Mouse (Mus musculus) hindbrain, postnatal 0 days (tissue): Measurements from ENCODE around the gene Sowahb. TPM values are rescaled to one million over a fixed set of nuclear protein-coding genes. Genes with fewer than 3 reads are reported as not detected.

Experiments
- ATAC-seq: fragments of 200-750 bp; cut with Nextera tagmentation; 2 replicates; pipeline ENCODE4 v1.8.0; 2017; ENCODE audit warnings: mild to moderate bottlenecking, moderate TSS enrichment, moderate library complexity
- DNase-seq: peaks from one replicate; pipeline ENCODE4 v3.0.0-alpha.2; 2015; ENCODE audit warnings: low spot score
- H3K27ac ChIP-seq: fragments of 300-500 bp; sonication (generic); 2 replicates; pipeline ENCODE4 v1.5.1; 2014; ENCODE audit warnings: mild to moderate bottlenecking
- H3K27me3 ChIP-seq: fragments of 300-500 bp; sonication (generic); 2 replicates; pipeline ENCODE4 v1.6.1; 2014; ENCODE audit warnings: low read length, mixed read lengths; ENCODE audit not compliant: insufficient read depth
- H3K36me3 ChIP-seq: fragments of 300-500 bp; sonication (generic); 2 replicates; pipeline ENCODE4 v1.6.1; 2014; ENCODE audit warnings: low read length, mixed read lengths; ENCODE audit not compliant: insufficient read depth
- H3K4me1 ChIP-seq: fragments of 300-500 bp; sonication (generic); 2 replicates; pipeline ENCODE4 v1.6.1; 2014; ENCODE audit warnings: antibody characterized with exemption, low read length, mixed read lengths; ENCODE audit not compliant: insufficient read depth
- H3K4me2 ChIP-seq: fragments of 300-500 bp; sonication (generic); 2 replicates; pipeline ENCODE4 v1.6.1; 2014; ENCODE audit warnings: low read depth, mild to moderate bottlenecking, low read length, moderate library complexity, mixed read lengths
- H3K4me3 ChIP-seq: fragments of 300-500 bp; sonication (generic); 2 replicates; pipeline ENCODE4 v1.5.1; 2014; ENCODE audit warnings: low read length
- H3K9ac ChIP-seq: fragments of 300-500 bp; sonication (generic); replicated peaks from 2 replicates; pipeline ENCODE4 v1.6.1; 2014; ENCODE audit warnings: mild to moderate bottlenecking, low read length, moderate library complexity, mixed read lengths
- H3K9me3 ChIP-seq: fragments of 300-500 bp; sonication (generic); 2 replicates; pipeline ENCODE4 v1.6.1; 2016; ENCODE audit warnings: low read length, mixed read lengths
- CTCF ChIP-seq: IDR thresholded peaks from 2 replicates; pipeline ENCODE4 v1.5.1; 2016; ENCODE audit warnings: antibody characterized with exemption, control low read depth, low read depth
- WGBS: fragments of 180-500 bp; shearing (Covaris S2); extraction: QIAGEN DNeasy Blood & Tissue Kit; methylation state at CpG from one replicate; pipeline ENCODE4 v1.1.7; 2014; 5-methylcytosine and 5-hydroxymethylcytosine counted together
- polyA plus RNA-seq: library from polyadenylated mRNA; unstranded; fragments of >200 nt; fragmentation: Nextera tagmentation; extraction: Ambion mirVana; gene quantifications from 2 replicates; pipeline ENCODE4 v1.2.1, GENCODE M21; 2015
- total RNA-seq: library from RNA; depleted of rRNA; stranded (reverse); fragments of >200 nt; gene quantifications from 2 replicates; pipeline ENCODE4 v1.2.3, GENCODE M21; 2014

Gene Sowahb
- total and polyA plus RNA-seq, 2 experiments from 2014 or later, result 0.08 to 0.10 TPM

GRCm38 (mm10) chr5:93008256-93008655 is 36.6 kb downstream of the Sowahb start:
- H3K9ac ChIP-seq, result no peak overlapping the region
- no peaks in the 10 kb centered on the region for H3K4me1 ChIP-seq
- no peaks in the 10 kb centered on the region for H3K9me3 ChIP-seq
- TF ChIP-seq CTCF, result no peak
- DNase-seq, result no peak
- no peaks in the 10 kb centered on the region for H3K27me3 ChIP-seq
- no peak overlapping the region for H3K4me3 ChIP-seq
- no peaks in the 10 kb centered on the region for H3K36me3 ChIP-seq
- 95% methylated on average over 9 of the region's 9 CpGs for WGBS
- no peak overlapping the region for H3K27ac ChIP-seq
- no peak overlapping the region for H3K4me2 ChIP-seq
- no peak for ATAC-seq

- WGBS, result 32% methylated on average over 14 of the region's 14 CpGs
- TF ChIP-seq CTCF, result no peak
- Histone ChIP-seq H3K4me2 (peak overlapping the region; percentile 48), H3K27ac (peak overlapping the region; percentile 17; the same call in 1 of the 2 replicates), H3K4me3 (peak overlapping the region; percentile 15), H3K36me3 (no peaks in the 10 kb centered on the region), H3K27me3 (no peaks in the 10 kb centered on the region), H3K9ac (no peak overlapping the region), H3K9me3 (no peaks in the 10 kb centered on the region), H3K4me1 (no peaks in the 10 kb centered on the region)
- DNase-seq (peak; percentile 34), ATAC-seq (peak; percentile 75)
These were observed 38.9 kb downstream of the Sowahb start for GRCm38 (mm10) chr5:93005815-93006341.

- DNase-seq, result peak; percentile 19
- peak overlapping the region; percentile 17; the same call in 1 of the 2 replicates for H3K27ac ChIP-seq
- no peaks in the 10 kb centered on the region for H3K27me3 ChIP-seq
- H3K36me3 ChIP-seq, result no peaks in the 10 kb centered on the region
- peak overlapping the region; percentile 48 for H3K4me2 ChIP-seq
- no peaks in the 10 kb centered on the region for H3K4me1 ChIP-seq
- WGBS, result 13% methylated on average over 19 of the region's 20 CpGs
- H3K9ac ChIP-seq, result no peak overlapping the region
- no peaks in the 10 kb centered on the region for H3K9me3 ChIP-seq
- no peak for TF ChIP-seq CTCF
- peak; percentile 50; the same call in 1 of the 2 replicates for ATAC-seq
- H3K4me3 ChIP-seq, result peak overlapping the region; percentile 15
These were observed 39.5 kb downstream of the Sowahb start for GRCm38 (mm10) chr5:93005229-93005814.

GRCm38 (mm10) chr5:93002615-93003014 is 42.2 kb downstream of the Sowahb start:
- no peak for ATAC-seq
- TF ChIP-seq CTCF, result no peak

GRCm38 (mm10) chr5:93000774-93001757 is 43.8 kb downstream of the Sowahb start:
- Histone ChIP-seq H3K4me1 (no peaks in the 10 kb centered on the region), H3K9ac (no peak overlapping the region), H3K27ac (0 out of 2 replicates have a peak overlapping the region, but pooled peaks have one; percentile 8), H3K27me3 (no peaks in the 10 kb centered on the region), H3K36me3 (no peaks in the 10 kb centered on the region), H3K4me2 (no peak overlapping the region), H3K4me3 (no peak overlapping the region), H3K9me3 (no peaks in the 10 kb centered on the region)
- DNase-seq, result no peak
- TF ChIP-seq CTCF, result no peak
- WGBS, result 72% methylated on average over 17 of the region's 17 CpGs
- no peak for ATAC-seq

More at GRCm38 (mm10) chr5:93002615-93003014, 42.2 kb downstream of the Sowahb start:
- H3K27me3 ChIP-seq, result no peaks in the 10 kb centered on the region
- WGBS, result 96% methylated on average over 2 of the region's 2 CpGs
- no peak overlapping the region for H3K9ac ChIP-seq
- no peak for DNase-seq
- H3K27ac ChIP-seq, result no peak overlapping the region
- H3K4me2 ChIP-seq, result no peak overlapping the region
- no peaks in the 10 kb centered on the region for H3K9me3 ChIP-seq
- H3K4me1 ChIP-seq, result no peaks in the 10 kb centered on the region
- no peaks in the 10 kb centered on the region for H3K36me3 ChIP-seq
- H3K4me3 ChIP-seq, result no peak overlapping the region

DNA sequence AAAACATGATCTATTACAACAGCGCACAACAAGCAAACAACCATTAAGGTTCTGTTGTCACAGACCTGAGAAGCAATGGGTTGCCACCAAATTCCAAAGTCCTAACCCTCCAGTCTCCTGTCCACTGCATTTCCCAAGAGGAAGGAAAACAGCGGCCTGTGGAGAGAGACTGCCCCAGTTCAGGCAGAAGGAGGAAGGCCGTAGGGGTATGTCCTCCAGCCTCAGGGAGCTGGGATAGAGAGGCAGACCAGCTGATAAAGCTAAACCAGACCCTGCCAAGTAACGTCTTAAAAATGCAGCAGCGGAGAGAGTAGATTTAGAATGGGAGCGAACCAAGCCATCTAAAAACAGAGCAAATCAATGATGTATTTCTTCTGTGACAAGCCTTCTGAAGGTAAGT is 44.8 kb downstream of the Sowahb start:
- H3K9me3 ChIP-seq, result no peaks in the 10 kb centered on the region
- WGBS, result 83% methylated on average over 6 of the region's 6 CpGs
- H3K36me3 ChIP-seq, result no peaks in the 10 kb centered on the region
- DNase-seq, result no peak
- no peaks in the 10 kb centered on the region for H3K4me1 ChIP-seq
- no peak for TF ChIP-seq CTCF
- H3K9ac ChIP-seq, result no peak overlapping the region
- no peaks in the 10 kb centered on the region for H3K27me3 ChIP-seq
- no peak overlapping the region for H3K27ac ChIP-seq
- no peak for ATAC-seq
- H3K4me3 ChIP-seq, result no peak overlapping the region
- H3K4me2 ChIP-seq, result no peak overlapping the region
